ENCODE assay signal across 27 mouse cellular contexts in genomic region chr12:118405135-118405534, GRCm38 (mm10).
"Had no signal": no experiment of that assay in that cellular context is flagged by ENCODE, and none has a peak within 500 bp of the region (broad histone marks: within the 10 kb centered on the region; RNA-seq: fewer than 3 reads in every experiment).

No protein-coding gene starts in this region.

- ATAC-seq: hindbrain, postnatal 0 days; intestine, embryonic 16.5 days had no signal

- H3K4me2 ChIP-seq: heart, embryonic 11.5 days; heart, embryonic 13.5 days; heart, embryonic 15.5 days; hindbrain, embryonic 13.5 days; hindbrain, embryonic 15.5 days; kidney, embryonic 15.5 days; limb, embryonic 12.5 days; liver, embryonic 11.5 days; liver, embryonic 13.5 days had no signal

- H3K36me3 ChIP-seq: heart, embryonic 13.5 days; heart, embryonic 15.5 days; hindbrain, embryonic 13.5 days; hindbrain, embryonic 15.5 days; kidney, embryonic 15.5 days; limb, embryonic 10.5 days; limb, embryonic 12.5 days; liver, embryonic 13.5 days had no signal

- H3K4me1 ChIP-seq: heart, embryonic 13.5 days; hindbrain, embryonic 13.5 days; hindbrain, embryonic 15.5 days; kidney, embryonic 15.5 days; limb, embryonic 12.5 days; liver, embryonic 13.5 days had no signal

- H3K27ac ChIP-seq: heart, adult 2 months; heart, embryonic 13.5 days; heart, embryonic 15.5 days; hindbrain, embryonic 13.5 days; hindbrain, embryonic 15.5 days; hindbrain, postnatal 0 days; kidney, embryonic 15.5 days; kidney, postnatal 0 days; limb, embryonic 10.5 days; limb, embryonic 12.5 days; liver, embryonic 13.5 days had no signal

- H3K9me3 ChIP-seq: heart, embryonic 13.5 days; heart, embryonic 15.5 days; hindbrain, embryonic 13.5 days; hindbrain, embryonic 15.5 days; kidney, embryonic 15.5 days; limb, embryonic 10.5 days; liver, embryonic 13.5 days had no signal

- H3K4me3 ChIP-seq: heart, adult 2 months; heart, embryonic 13.5 days; heart, embryonic 15.5 days; hindbrain, embryonic 13.5 days; hindbrain, embryonic 15.5 days; kidney, embryonic 15.5 days; limb, embryonic 10.5 days; limb, embryonic 12.5 days; liver, embryonic 13.5 days had no signal

- H3K9ac ChIP-seq: heart, embryonic 13.5 days; heart, embryonic 15.5 days; hindbrain, embryonic 13.5 days; hindbrain, embryonic 15.5 days; kidney, embryonic 15.5 days; limb, embryonic 12.5 days; liver, embryonic 13.5 days had no signal

- DNase-seq: gastrocnemius, postnatal 14 days; gastrocnemius, postnatal 36 days; heart, adult 11 months; heart, adult 2 months; heart, postnatal 14 days; heart, postnatal 36 days; kidney, adult 11 months; kidney, adult 2 months; kidney, adult 9 months; kidney, postnatal 14 days; kidney, postnatal 36 days; layer of hippocampus, adult 9-11 months; layer of hippocampus, postnatal 36 days; liver; liver, embryonic 13.5 days had no signal

- H3K27me3 ChIP-seq: heart, embryonic 13.5 days; heart, embryonic 15.5 days; hindbrain, embryonic 13.5 days; hindbrain, embryonic 15.5 days; kidney, embryonic 15.5 days; limb, embryonic 12.5 days; liver, embryonic 13.5 days had no signal
